Mouse (Mus musculus) stomach, postnatal 0 days (tissue): Measurements from ENCODE around the gene Gm5622. TPM values are rescaled to one million over a fixed set of nuclear protein-coding genes. Genes with fewer than 3 reads are reported as not detected.
"Not testable (repeated sequence)": the region's sequence is repeated elsewhere in the genome, so short reads cannot be mapped to it uniquely, and the experiment has no call there.

Experiments
- ATAC-seq: fragments of 200-750 bp; cut with Nextera tagmentation; 2 replicates; pipeline ENCODE4 v1.8.0; 2017; ENCODE audit not compliant: low FRiP score, low TSS enrichment
- DNase-seq: peaks from one replicate; pipeline ENCODE4 v3.0.0-alpha.2; 2016; ENCODE audit warnings: low spot score
- H3K27ac ChIP-seq: fragments of 300-500 bp; sonication (generic); replicated peaks from 2 replicates; pipeline ENCODE4 v1.5.1; 2014; ENCODE audit warnings: mild to moderate bottlenecking, control low read depth
- H3K27me3 ChIP-seq: fragments of 300-500 bp; sonication (generic); 2 replicates; pipeline ENCODE4 v1.6.1; 2014; ENCODE audit warnings: low read length; ENCODE audit not compliant: control insufficient read depth, insufficient read depth
- H3K36me3 ChIP-seq: fragments of 300-500 bp; sonication (generic); 2 replicates; pipeline ENCODE4 v1.6.1; 2014; ENCODE audit warnings: low read length, mixed read lengths; ENCODE audit not compliant: control insufficient read depth, insufficient read depth
- H3K4me1 ChIP-seq: fragments of 300-500 bp; sonication (generic); replicated peaks from 2 replicates; pipeline ENCODE4 v1.6.1; 2014; ENCODE audit warnings: antibody characterized with exemption; ENCODE audit not compliant: control insufficient read depth, insufficient read depth
- H3K4me2 ChIP-seq: fragments of 300-500 bp; sonication (generic); replicated peaks from 2 replicates; pipeline ENCODE4 v1.6.1; 2014; ENCODE audit warnings: low read depth, mild to moderate bottlenecking, control low read depth, moderate library complexity
- H3K4me3 ChIP-seq: fragments of 300-500 bp; sonication (generic); 2 replicates; pipeline ENCODE4 v1.5.1; 2014; ENCODE audit warnings: low read depth, low read length, control low read depth
- H3K9ac ChIP-seq: fragments of 300-500 bp; sonication (generic); 2 replicates; pipeline ENCODE4 v1.6.1; 2014; ENCODE audit warnings: mild to moderate bottlenecking, low read length, control low read depth, mixed read lengths
- H3K9me3 ChIP-seq: fragments of 300-500 bp; sonication (generic); 2 replicates; pipeline ENCODE4 v1.6.1; 2016; ENCODE audit warnings: low read length; ENCODE audit not compliant: control insufficient read depth
- CTCF ChIP-seq: IDR thresholded peaks from 2 replicates; pipeline ENCODE4 v1.5.1; 2016; ENCODE audit warnings: antibody characterized with exemption, low read depth, mild to moderate bottlenecking, moderate library complexity
- EP300 ChIP-seq: optimal IDR thresholded peaks from 2 replicates; pipeline ENCODE3; 2016; ENCODE audit warnings: antibody characterized with exemption
- WGBS: fragments of 180-500 bp; shearing (Covaris S2); extraction: QIAGEN DNeasy Blood & Tissue Kit; methylation state at CpG from one replicate; pipeline ENCODE4 v1.1.7; 2014; 5-methylcytosine and 5-hydroxymethylcytosine counted together
- polyA plus RNA-seq: library from polyadenylated mRNA; unstranded; fragments of >200 nt; fragmentation: Nextera tagmentation; extraction: Ambion mirVana; gene quantifications from 2 replicates; pipeline ENCODE4 v1.2.1, GENCODE M21; 2015

Gm5622 gene
- polyA plus RNA-seq, 1 experiment from 2014 or later: not detected

- TF ChIP-seq EP300 (no peak), CTCF (no peak)
- DNase-seq (no peak), ATAC-seq (no peak)
- Histone ChIP-seq H3K4me3 (no peak overlapping the region), H3K9ac (no peak overlapping the region), H3K4me2 (no peak overlapping the region), H3K9me3 (no peaks in the 10 kb centered on the region), H3K36me3 (no peaks in the 10 kb centered on the region), H3K4me1 (no peaks in the 10 kb centered on the region), H3K27ac (no peak overlapping the region), H3K27me3 (no peaks in the 10 kb centered on the region)
- 89% methylated on average over 5 of the region's 5 CpGs for WGBS
These were observed 124.7 kb downstream of the Gm5622 start for GRCm38 (mm10) chr14:51677269-51677668.

DNA sequence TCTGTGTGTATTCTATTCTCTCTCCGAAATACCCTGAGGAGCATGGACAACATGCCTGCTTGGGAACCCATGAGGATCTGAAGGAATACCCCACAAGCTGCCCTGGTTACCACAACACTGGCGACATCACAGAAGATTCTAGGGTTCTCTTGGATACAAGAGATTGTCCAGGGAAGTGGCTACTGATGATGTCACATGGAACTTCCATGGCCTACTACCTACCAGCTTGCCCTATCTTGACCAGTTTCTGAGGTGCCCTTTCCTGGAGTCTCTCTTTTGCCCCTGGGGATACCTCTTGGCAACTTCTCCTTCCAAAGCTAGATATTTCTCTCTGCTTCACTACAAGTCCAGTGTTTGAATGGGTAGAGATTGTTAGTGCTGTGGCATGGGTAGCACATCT lies 142.8 kb downstream of the Gm5622 start, which contains the start of gene Gm17079:
TSS of gene Gm17079 (minus strand) at position 101 of the 400 bp plus-strand sequence.
- not testable (repeated sequence) for H3K27ac ChIP-seq, DNase-seq

More for the DNA sequence above, 142.8 kb downstream of the Gm5622 start, which contains the start of gene Gm17079:
- 100% methylated on average over 1 of the region's 2 CpGs for WGBS
- H3K36me3 ChIP-seq, H3K9me3 ChIP-seq, H3K4me1 ChIP-seq, H3K27me3 ChIP-seq, H3K9ac ChIP-seq, ATAC-seq, H3K4me2 ChIP-seq, H3K4me3 ChIP-seq: not testable (repeated sequence)

Other genes starting within 250 kb of the Gm5622 start
- not detected in 2 replicates for gene Gm7247, start 191.0 kb upstream of the Gm5622 start, polyA plus RNA-seq
- not detected in 2 replicates for gene Vmn2r88, start 142.0 kb upstream of the Gm5622 start, polyA plus RNA-seq
- 0.01 TPM in 1 of 2 replicates, not detected in the other for gene Vmn2r89, start 100.9 kb upstream of the Gm5622 start, polyA plus RNA-seq
- not detected in 2 replicates for gene Gm17175, start 21.3 kb downstream of the Gm5622 start, polyA plus RNA-seq
- gene Gm17174, start 39.3 kb downstream of the Gm5622 start, polyA plus RNA-seq: not detected in 2 replicates
- not detected in 2 replicates for gene Gm17078, start 58.5 kb downstream of the Gm5622 start, polyA plus RNA-seq
- not detected in 2 replicates for gene Gm4181, start 82.9 kb downstream of the Gm5622 start, polyA plus RNA-seq
- not detected in 2 replicates for gene Gm17079, start 142.7 kb downstream of the Gm5622 start, polyA plus RNA-seq
- gene Gm5800, start 164.4 kb downstream of the Gm5622 start, polyA plus RNA-seq: not detected in 2 replicates
- gene Ang4, start 220.8 kb downstream of the Gm5622 start, polyA plus RNA-seq: not detected in 2 replicates
- gene AY358078, start 247.3 kb downstream of the Gm5622 start, polyA plus RNA-seq: not detected in 2 replicates